Mouse (Mus musculus): Measurements from ENCODE around the gene Rprd1b.

DNA sequence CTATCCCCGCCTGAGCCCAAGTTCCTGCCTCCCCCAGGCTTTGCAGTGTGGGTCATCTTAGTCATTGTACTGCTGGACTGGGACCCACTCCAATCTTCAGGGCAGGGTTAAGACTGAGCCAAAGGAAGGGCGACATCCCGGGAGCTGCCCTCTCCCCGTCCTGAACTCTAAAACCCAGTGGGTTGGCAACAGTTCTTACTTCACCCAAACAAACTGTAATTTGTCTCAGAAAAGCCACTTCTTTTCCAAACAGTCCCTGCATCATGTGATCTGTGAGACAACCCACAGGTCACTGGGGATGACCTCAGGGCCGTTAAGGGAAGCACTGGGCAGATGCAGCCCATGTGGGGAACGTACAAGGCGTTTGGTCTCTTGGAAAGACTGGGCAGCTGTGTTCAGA is 107.9 kb downstream of the Rprd1b start:
- TF ChIP-seq CTCF (IDR thresholded peaks at IDR 0.05; ENCODE audit: extremely low read depth, insufficient read depth, insufficient read length, insufficient replicate concordance) (no peak), POLR2A (IDR thresholded peaks at IDR 0.05; ENCODE audit: low read depth, low read length) (no peak)

Measured in spleen, adult 2 months (tissue).